Mouse (Mus musculus) heart, embryonic 10.5 days (tissue): ENCODE data around the gene Fmnl2. TPM values are rescaled to one million over a fixed set of nuclear protein-coding genes. Genes with fewer than 3 reads are reported as not detected.

Source experiments
- DNase-seq: peaks from one replicate; pipeline ENCODE4 v3.0.0-alpha.2; 2017; ENCODE audit warnings: low spot score
- H3K27ac ChIP-seq: fragments of 300-500 bp; sonication (generic); 2 replicates; pipeline ENCODE4 v1.5.1; 2016; ENCODE audit warnings: mild to moderate bottlenecking
- H3K27me3 ChIP-seq: fragments of 300-500 bp; sonication (generic); 2 replicates; pipeline ENCODE4 v1.6.1; 2016; ENCODE audit warnings: mild to moderate bottlenecking; ENCODE audit not compliant: poor library complexity, insufficient read depth, severe bottlenecking
- H3K36me3 ChIP-seq: fragments of 300-500 bp; sonication (generic); 2 replicates; pipeline ENCODE4 v1.6.1; 2016; ENCODE audit warnings: mild to moderate bottlenecking, moderate library complexity
- H3K4me1 ChIP-seq: fragments of 300-500 bp; sonication (generic); 2 replicates; pipeline ENCODE4 v1.6.1; 2016; ENCODE audit warnings: mild to moderate bottlenecking
- H3K4me3 ChIP-seq: fragments of 300-500 bp; sonication (generic); 2 replicates; pipeline ENCODE4 v1.5.1; 2016; ENCODE audit warnings: mild to moderate bottlenecking, moderate library complexity
- H3K9me3 ChIP-seq: fragments of 300-500 bp; sonication (generic); 2 replicates; pipeline ENCODE4 v1.6.1; 2016; ENCODE audit warnings: mild to moderate bottlenecking, moderate library complexity
- WGBS: fragments of 180-500 bp; shearing (Covaris S2); methylation state at CpG from one replicate; pipeline ENCODE4 v1.1.7; 2016; 5-methylcytosine and 5-hydroxymethylcytosine counted together
- polyA plus RNA-seq: library from polyadenylated mRNA; unstranded; fragments of >200 nt; fragmentation: Nextera tagmentation; extraction: Ambion mirVana; gene quantifications from 2 replicates; pipeline ENCODE4 v1.2.1, GENCODE M21; 2016

Fmnl2 gene
- polyA plus RNA-seq, 1 experiment from 2014 or later = 2.5 TPM

DNA sequence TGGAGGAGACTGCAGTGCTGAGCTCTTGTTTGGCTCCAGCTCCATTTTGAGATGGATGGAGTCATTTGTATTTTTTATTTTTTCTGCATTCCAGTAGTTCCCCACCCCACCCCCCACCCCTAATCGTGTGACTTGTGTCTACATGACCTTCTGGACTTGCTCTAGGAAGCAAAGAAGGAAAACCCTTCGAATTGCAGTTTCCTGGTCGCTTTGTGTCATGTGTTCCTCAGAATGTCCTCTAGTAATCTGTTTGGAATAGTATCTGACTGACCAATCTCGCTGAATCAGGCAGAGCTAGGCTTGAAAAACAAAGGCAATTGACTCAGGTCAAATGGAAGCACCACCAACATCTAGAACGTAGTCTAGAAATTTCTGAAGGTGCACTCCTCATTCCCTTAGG lies 15.0 kb downstream of the Fmnl2 start:
- Histone ChIP-seq H3K4me1 (peaks cover 9% of the 10 kb centered on the region; the same call in 1 of the 2 replicates), H3K4me3 (no peak overlapping the region), H3K27me3 (no peaks in the 10 kb centered on the region), H3K36me3 (no peaks in the 10 kb centered on the region), H3K9me3 (no peaks in the 10 kb centered on the region), H3K27ac (no peak overlapping the region)
- DNase-seq = no peak
- 70% methylated on average over 5 of the region's 5 CpGs for WGBS

DNA sequence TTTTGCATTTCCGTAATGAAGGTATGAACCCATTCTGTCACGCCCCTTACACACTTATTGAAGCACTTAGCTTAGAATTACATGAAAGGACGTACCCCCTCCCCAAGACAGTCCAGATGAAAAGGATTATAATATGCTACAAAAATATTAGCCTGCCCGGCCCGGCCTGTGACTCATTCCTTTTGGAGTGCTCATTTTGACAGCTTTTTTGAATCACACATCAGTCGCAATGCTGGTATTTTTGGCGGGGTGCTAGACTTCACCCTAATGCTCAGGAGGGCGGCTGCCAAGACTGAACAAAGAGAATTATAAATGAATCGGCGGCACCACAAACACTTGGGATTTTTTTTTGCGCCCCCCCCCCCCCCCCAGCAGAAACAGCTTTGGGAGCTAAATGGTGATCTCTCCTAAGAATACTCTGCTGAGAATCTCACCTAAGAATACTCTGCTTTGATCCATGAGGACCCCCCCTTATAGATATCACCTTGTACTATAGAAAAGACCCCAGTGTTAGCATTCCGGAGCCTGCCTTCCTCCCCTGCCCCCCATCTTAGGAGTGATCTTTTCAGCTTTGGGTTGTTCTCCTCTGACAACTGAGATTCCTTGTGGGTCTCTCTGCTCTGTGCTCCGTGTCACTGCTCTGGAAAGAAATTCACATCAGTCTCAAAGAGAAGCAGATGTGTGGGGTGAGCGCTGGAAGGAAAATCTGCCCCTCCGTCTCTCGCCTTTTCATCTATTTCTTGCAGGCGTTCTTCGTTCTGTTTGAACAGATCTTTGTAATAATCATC lies 15.8 kb downstream of the Fmnl2 start:
- no peaks in the 10 kb centered on the region for H3K9me3 ChIP-seq
- H3K27ac ChIP-seq = no peak overlapping the region
- H3K4me1 ChIP-seq = peaks cover 13% of the 10 kb centered on the region
- no peak for DNase-seq
- no peaks in the 10 kb centered on the region for H3K36me3 ChIP-seq
- H3K4me3 ChIP-seq = no peak overlapping the region
- 75% methylated on average over 18 of the region's 18 CpGs for WGBS
- no peaks in the 10 kb centered on the region for H3K27me3 ChIP-seq

DNA sequence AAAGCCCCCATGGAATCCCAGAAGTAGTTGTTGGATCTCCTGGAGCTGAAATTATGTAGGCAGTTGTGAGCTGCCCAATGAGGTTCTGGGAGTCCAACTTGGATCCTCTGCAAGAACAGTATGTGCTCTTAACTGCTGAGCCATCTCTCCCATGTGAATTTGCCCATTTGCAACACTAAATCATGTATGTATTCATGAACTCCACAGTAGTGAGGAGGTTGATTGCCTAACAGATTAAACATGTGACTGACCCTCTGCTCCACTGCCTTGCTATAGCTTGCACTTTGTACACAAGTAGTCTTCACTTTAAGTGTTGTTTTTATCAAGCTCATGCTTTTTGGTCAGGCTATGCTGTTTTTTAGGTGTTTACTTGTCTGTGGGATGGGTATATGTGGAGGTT lies 17.1 kb downstream of the Fmnl2 start:
- Histone ChIP-seq H3K36me3 (no peaks in the 10 kb centered on the region), H3K27me3 (no peaks in the 10 kb centered on the region), H3K4me3 (no peak overlapping the region), H3K27ac (no peak overlapping the region), H3K4me1 (peaks cover 16% of the 10 kb centered on the region), H3K9me3 (no peaks in the 10 kb centered on the region)
- DNase-seq = no peak

DNA sequence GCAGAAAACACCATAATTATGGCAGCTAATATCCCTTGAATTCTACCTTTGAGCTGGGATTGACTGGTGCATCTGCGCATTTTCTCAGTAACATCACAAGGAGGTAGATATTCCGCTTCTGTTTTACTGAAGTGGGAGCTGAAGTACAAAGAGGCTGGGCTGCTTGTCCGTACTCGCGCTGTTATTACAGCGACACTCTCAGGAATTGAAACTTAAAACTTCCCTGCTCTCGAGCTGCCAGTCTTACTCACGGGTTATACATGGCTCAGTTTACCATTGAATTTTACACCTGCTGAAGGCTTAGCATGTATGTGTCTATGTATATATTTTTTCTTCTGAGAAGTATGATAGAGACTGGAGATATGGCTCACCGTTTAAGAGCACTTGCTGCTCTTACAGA lies 18.1 kb downstream of the Fmnl2 start:
- peaks cover 16% of the 10 kb centered on the region for H3K4me1 ChIP-seq
- WGBS = 78% methylated on average over 9 of the region's 9 CpGs
- H3K9me3 ChIP-seq = no peaks in the 10 kb centered on the region
- H3K4me3 ChIP-seq = no peak overlapping the region
- no peaks in the 10 kb centered on the region for H3K27me3 ChIP-seq
- no peak overlapping the region for H3K27ac ChIP-seq
- no peaks in the 10 kb centered on the region for H3K36me3 ChIP-seq
- no peak for DNase-seq

DNA sequence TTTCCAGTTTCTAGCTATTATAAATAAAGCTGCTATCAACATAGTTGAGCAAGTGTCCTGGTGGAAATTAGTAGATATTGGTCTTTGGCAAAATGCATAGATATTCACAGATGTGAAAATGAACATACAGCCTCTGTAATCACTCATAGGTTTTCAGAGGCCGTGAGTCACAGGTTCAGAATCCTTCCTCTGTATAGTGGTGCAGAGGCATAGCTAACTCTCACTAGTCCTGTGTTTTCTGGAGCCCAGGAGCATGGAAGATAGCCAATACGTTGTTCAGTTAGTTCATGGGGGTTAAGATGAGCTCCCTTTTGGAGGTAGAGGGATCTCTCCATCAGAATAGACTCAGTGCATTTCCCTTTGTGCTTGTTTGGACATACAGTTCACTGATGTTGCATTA lies 25.7 kb downstream of the Fmnl2 start:
- H3K27ac ChIP-seq = no peak overlapping the region
- WGBS = 88% methylated on average over 2 of the region's 2 CpGs
- no peak overlapping the region for H3K4me3 ChIP-seq

DNA sequence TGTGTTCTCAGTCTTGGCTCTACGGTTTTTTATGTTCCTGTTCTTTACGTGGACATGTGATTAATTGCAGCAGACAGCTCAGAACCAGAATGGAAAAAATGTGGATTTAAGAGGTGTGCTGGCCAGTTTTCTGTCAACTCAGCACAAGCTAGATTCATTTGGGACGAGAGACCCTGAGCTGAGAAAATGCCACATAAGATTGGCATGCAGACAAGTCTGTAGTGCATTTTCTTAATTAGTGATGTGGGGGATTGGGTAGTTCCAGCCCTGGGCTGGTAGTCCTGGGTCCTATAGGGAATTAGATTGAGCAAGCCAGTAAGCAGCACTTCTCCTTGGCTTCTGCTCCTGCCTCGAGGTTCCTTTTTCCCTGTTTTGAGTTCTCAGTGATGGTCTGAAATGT lies 26.4 kb downstream of the Fmnl2 start:
- no peak for DNase-seq
- Histone ChIP-seq H3K4me3 (no peak overlapping the region), H3K27me3 (no peaks in the 10 kb centered on the region), H3K36me3 (no peaks in the 10 kb centered on the region), H3K4me1 (0 out of 2 replicates have a peak, but pooled peaks cover under 1% of the 10 kb centered on the region), H3K27ac (no peak overlapping the region), H3K9me3 (no peaks in the 10 kb centered on the region)
- WGBS = 73% methylated on average over 4 of the region's 4 CpGs

More for the DNA sequence above, 25.7 kb downstream of the Fmnl2 start:
- Histone ChIP-seq H3K27me3 (no peaks in the 10 kb centered on the region), H3K4me1 (0 out of 2 replicates have a peak, but pooled peaks cover 3% of the 10 kb centered on the region), H3K36me3 (no peaks in the 10 kb centered on the region), H3K9me3 (no peaks in the 10 kb centered on the region)
- DNase-seq = no peak

DNA sequence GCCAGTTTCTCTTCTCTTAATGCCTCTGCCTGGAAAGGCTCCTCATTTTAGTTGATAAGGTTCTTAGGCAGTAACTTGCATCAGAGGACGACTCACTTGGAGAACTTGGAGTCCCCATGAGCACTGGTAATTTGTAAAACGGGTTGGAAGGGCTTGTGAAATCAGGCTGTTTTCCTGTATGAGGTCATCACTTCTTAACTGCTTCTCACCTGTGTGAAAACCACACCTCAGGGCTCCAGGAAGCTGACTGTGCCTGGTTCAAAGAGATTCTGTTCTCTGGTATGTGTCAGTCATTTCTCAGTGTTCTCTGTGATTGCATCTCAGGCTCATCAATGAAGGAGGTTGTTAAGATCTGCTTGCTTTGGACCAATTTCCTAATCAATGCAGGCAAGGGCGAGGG lies 27.4 kb downstream of the Fmnl2 start:
- H3K4me1 ChIP-seq = no peaks in the 10 kb centered on the region
- no peak overlapping the region for H3K27ac ChIP-seq
- no peaks in the 10 kb centered on the region for H3K36me3 ChIP-seq
- WGBS = 57% methylated on average over 3 of the region's 3 CpGs
- H3K4me3 ChIP-seq = no peak overlapping the region
- no peaks in the 10 kb centered on the region for H3K27me3 ChIP-seq
- H3K9me3 ChIP-seq = no peaks in the 10 kb centered on the region
- no peak for DNase-seq

DNA sequence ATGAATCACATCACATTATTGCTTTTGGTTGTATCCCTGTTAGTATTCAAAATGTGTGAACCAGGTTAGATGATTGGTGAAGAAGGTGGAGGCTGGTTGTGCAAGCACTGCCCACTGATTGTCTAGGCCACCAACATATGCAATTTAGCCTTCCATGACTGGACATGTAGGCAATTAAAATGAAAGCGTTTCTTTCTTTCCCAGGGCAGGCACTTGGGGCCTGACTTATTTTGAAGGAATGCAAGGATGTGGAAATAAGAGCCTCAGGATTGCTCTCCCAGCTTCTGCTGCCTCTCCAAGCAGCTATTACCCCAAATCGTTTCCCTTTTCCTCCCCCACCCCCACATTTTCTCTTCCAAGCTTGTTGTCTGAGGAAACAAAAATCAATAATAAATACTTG lies 29.6 kb downstream of the Fmnl2 start:
- H3K27me3 ChIP-seq = no peaks in the 10 kb centered on the region
- no peak overlapping the region for H3K27ac ChIP-seq
- 76% methylated on average over 2 of the region's 2 CpGs for WGBS
- no peaks in the 10 kb centered on the region for H3K9me3 ChIP-seq
- DNase-seq = no peak
- no peaks in the 10 kb centered on the region for H3K36me3 ChIP-seq
- H3K4me1 ChIP-seq = no peaks in the 10 kb centered on the region
- H3K4me3 ChIP-seq = no peak overlapping the region

DNA sequence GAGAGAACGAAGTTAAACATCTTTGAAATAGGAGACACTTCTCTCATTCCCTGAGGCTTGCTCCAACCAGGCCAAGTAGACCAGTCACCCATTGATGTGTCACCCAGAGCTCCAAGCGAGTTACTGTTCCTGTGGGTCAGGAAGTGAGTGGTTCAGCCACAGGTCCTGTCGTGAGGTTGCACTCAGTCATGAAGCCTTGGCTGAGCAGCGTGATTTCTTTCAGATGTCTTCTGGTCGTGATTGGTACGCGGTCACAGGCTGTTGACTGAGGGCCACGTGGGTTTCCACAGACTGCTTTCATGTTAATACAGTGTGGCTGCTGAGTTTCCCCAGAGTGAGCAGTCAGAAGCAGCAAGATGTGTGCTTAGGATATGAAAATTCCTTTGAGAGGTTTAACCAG lies 33.5 kb downstream of the Fmnl2 start:
- no peak overlapping the region for H3K27ac ChIP-seq
- H3K36me3 ChIP-seq = no peaks in the 10 kb centered on the region
- H3K9me3 ChIP-seq = no peaks in the 10 kb centered on the region
- peaks cover under 1% of the 10 kb centered on the region; the same call in 1 of the 2 replicates for H3K27me3 ChIP-seq
- no peak overlapping the region for H3K4me3 ChIP-seq
- peaks cover 10% of the 10 kb centered on the region for H3K4me1 ChIP-seq
- WGBS = 80% methylated on average over 8 of the region's 8 CpGs
- DNase-seq = no peak

DNA sequence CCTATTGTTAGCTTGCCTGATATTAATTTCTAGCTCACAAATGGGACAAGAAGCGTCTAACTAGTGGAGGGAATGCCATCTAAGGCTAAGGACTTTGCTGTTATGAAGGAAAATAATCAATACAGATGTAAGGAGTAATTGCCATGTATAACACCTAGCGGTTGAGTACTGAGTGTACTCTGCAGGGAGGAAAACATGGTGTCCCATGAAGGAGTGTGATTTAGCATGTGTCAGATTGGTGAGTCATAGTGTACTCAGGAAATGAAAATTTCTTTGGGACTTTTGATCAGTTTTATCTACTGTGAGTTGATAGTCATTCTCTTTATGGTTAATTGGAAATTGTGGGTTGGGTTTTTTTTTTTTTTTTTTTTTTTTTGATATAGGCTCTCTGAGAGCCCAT lies 34.1 kb downstream of the Fmnl2 start:
- Histone ChIP-seq H3K27ac (no peak overlapping the region), H3K9me3 (no peaks in the 10 kb centered on the region)
- 84% methylated on average over 2 of the region's 2 CpGs for WGBS

DNA sequence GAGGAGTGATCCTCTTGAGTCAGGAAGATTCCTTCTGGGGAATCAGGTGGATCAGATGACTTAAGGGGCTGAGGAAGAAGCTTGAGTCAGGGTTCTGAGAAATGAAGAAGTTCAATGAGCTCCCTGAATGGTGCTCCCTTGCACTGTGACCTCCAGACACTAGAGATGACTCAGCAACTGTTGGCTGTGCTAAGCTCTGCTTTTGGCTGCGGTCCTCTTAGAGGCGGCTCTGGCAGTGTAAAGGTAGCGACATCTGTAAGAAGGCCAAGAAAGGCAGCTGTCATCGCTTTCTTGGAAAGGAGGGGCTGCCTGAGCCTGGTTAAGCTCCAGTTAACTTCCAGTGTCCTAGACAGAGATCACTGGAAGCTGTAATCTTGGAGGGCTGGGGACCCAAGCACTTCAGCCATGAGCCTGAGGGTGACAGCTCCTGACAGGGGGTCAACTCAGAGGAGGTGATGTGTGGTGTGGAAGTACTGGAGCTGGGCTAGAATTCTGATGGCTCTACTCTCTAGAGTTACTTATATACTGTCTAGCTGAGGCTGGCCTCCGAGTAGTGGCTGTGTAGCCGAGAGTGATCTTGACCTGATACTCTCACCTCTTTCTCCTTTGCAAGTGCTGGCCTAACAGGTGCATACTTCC lies 37.4 kb downstream of the Fmnl2 start:
- Histone ChIP-seq H3K27ac (no peak overlapping the region), H3K4me3 (no peak overlapping the region), H3K4me1 (peaks cover 10% of the 10 kb centered on the region), H3K36me3 (no peaks in the 10 kb centered on the region), H3K9me3 (no peaks in the 10 kb centered on the region), H3K27me3 (peaks cover 8% of the 10 kb centered on the region)
- peak; percentile 77 for DNase-seq
- WGBS = 44% methylated on average over 6 of the region's 6 CpGs

More for the DNA sequence above, 34.1 kb downstream of the Fmnl2 start:
- H3K27me3 ChIP-seq = peaks cover 7% of the 10 kb centered on the region
- H3K4me3 ChIP-seq = no peak overlapping the region
- H3K36me3 ChIP-seq = no peaks in the 10 kb centered on the region
- DNase-seq = no peak
- H3K4me1 ChIP-seq = peaks cover 10% of the 10 kb centered on the region

DNA sequence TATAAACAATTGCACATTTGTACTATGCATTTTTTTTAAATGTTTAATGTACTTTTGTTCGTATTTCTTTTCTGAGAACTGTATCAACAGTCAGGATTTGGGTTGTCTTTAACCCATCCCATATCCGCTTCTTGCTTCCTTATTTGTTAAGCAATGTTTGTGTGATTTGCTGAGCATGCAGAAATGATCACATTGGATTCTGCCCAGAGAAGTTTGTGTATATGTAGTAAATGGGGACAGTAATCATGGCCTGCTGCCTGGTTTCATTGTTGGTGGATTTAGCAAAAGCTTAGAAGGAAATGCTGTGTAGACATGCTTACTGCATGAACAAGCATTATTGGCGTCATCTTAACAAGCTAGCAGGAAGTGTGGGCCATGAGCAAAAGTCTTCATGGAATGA lies 39.3 kb downstream of the Fmnl2 start:
- Histone ChIP-seq H3K4me3 (no peak overlapping the region), H3K36me3 (no peaks in the 10 kb centered on the region), H3K27ac (no peak overlapping the region), H3K9me3 (no peaks in the 10 kb centered on the region), H3K4me1 (peaks cover 14% of the 10 kb centered on the region), H3K27me3 (peaks cover 8% of the 10 kb centered on the region)
- WGBS = 82% methylated on average over 3 of the region's 3 CpGs
- no peak for DNase-seq

DNA sequence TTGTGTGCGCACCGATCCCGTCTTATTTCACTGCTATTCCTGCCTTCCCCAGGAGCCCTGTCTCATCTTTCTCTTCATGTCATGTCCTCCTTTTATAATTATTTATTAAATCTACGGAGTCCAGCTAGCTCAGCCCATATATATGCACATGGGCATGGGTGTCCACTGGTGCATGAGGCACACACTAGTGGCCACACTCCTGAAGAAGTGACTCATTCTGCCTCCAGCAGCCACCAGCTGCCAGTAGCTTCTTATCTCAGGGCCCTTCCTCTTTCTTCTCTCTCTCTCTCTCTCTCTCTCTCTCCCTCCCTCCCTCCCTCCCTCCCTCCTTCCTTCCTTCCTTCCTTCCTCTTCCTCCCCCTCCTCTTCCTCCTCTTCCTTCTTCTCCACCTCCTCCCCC lies 43.1 kb downstream of the Fmnl2 start:
- no peak overlapping the region for H3K27ac ChIP-seq
- no peak overlapping the region for H3K4me3 ChIP-seq
- no peaks in the 10 kb centered on the region for H3K36me3 ChIP-seq
- 91% methylated on average over 4 of the region's 4 CpGs for WGBS
- no peak for DNase-seq
- 0 out of 2 replicates have a peak, but pooled peaks cover 3% of the 10 kb centered on the region for H3K4me1 ChIP-seq
- no peaks in the 10 kb centered on the region for H3K9me3 ChIP-seq
- peaks cover 8% of the 10 kb centered on the region for H3K27me3 ChIP-seq
